Mouse (Mus musculus) forelimb bud, embryonic 11.5 days (tissue): ENCODE results near the gene Ccdc92.
A peak's percentile ranks its signal among the peaks of the same experiment; 100 is the strongest.

ENCODE experiments used
- DNase-seq: peaks from one replicate; pipeline ENCODE4 v3.0.0-alpha.2; 2012; ENCODE audit warnings: low read depth, low spot score

The Ccdc92 gene

DNA sequence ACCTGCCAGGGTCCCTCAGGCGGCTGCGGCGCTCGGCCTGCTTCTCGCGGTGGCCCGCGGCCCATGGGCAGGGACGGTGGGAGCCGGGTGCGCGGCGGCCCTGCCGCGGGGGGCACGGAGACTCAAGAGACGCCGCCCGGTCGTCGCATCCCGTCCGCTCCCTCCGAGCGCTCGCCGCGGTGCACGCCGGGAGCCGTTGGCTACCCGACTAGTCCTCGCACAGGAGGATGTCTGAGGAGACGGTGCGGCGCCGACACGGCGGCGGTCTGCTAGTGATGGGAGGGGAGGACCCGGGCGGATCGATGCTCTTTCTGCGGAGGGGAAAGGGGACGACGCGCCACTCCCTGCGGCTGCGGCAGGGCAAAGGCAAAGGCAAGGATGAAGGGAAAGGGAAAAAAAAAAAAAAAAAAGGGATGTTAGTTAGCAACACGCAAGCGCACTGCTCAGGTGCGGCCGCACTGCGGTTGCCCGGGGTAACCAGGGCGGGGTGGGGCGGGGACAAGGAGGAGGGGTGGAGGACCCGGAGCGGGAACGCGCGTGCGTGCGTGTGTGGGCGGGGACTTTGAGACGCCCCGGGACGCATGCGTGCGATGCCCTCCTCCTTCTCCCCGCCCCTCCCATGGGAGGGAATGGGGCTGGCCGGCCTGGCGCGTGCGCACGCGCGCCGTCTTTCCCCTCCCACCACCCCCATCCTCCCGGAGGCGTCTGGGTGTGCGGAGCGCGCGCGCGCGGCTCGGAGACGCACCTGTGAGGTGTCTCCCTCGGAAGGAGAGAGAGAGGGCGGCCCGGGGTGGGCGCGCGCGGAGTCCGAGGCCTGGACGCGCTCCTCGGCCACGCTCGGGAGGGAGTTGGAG lies at the start of gene Ccdc92, which contains the start of gene Zfp664:
Gene Ccdc92, minus strand, starts transcription at position 412 of the 854 bp plus-strand sequence.
Gene Zfp664, plus strand, starts transcription at position 679 of the 854 bp plus-strand sequence.
- peak; percentile 99 for DNase-seq

DNA sequence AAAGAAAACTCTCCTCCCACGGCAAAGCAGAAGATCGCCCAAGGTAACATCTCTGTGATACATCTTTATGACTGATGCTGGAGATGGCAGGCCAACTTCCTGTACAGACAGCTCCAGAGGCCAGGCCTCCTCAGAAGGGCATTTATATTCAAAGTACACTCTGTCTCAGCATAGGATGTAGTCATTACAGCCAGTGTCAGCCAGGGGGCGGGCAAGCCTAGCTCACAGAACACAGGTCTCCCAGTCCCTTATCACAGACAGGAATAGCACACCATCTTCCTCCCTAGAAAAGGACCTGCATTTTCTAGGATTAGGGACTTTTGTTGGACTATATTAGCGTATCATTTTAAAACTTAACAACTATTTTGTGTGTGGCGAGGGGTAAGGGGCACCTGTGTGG lies 46.6 kb upstream of the Ccdc92 start:
- DNase-seq: peak; percentile 55

DNA sequence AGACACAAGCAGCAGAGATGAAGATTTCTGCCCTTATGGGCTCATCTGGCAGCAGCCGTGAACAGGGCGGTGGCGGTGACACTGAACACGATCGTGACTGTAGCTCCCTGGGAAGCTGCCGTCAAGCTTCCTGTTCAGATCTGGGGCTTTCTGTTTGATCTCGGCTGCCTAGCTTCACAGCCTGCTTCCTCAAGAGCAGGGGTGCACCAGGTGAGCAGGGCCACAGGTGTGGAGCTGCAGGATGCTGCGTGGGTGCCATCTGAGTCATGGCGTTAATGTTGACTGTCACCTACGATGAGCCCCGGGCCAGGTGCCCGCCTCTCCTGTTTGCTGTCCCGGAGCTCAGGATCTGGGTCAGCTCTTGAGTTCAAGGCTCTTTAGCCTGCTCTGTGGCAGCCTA lies 44.7 kb upstream of the Ccdc92 start:
- DNase-seq: no peak

DNA sequence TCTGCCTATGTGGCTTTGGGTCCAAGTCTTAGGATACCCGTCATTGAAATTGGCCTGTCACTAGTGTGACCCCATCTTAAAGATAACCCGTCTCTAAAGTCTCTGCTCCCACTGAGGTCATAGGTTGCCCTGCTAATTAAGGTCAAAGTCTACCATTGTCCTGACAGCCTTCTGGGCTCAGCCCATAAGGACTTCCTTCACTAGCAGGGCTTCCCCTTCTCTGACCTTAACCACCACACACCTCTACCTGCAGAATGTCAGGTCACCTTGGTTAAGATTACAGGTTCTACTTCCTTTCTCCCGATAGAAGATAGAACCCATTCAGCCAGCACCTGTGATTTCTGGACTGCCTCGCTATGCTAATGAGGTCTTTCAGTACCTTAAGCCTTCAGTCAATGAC lies 41.6 kb upstream of the Ccdc92 start:
- no peak for DNase-seq

DNA sequence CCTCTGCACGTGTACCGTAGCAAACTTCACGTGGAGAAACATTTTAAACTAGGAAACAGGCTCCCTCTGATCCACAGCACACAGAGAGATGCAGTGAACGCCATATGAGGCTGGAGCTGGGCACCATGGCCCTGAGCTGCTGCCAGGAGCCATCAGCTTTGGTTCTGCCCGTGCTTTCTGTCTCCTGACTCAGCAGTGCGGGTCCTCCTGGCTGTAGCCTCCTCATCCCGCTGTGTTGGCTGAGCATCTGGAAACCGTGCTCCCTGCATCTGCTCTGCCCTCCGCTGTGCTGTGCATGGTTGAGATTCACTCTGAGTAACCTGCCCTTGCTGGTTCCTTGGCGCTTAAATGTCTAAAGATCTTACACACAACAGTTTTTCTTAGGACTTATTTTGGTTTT lies 40.0 kb upstream of the Ccdc92 start:
- DNase-seq: no peak

DNA sequence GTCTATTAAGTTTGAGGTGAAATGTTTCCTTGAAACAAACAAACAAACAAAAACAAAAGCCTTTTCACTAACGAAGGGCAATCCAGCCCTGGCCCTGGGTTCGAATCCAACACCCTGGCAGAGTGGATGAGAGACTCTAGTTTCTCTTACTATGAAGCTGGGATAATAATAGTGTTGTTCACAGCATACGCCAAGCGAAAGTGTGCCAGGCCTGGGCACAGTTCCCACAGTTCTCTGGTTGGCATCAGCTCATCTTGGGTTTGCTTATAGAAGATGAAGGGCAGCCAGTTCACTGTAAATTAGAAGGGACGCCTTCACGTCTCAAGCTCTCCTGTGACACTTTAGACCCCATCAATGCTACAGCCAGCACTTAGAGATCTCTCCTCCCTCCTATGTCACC lies 39.5 kb upstream of the Ccdc92 start:
- no peak for DNase-seq

DNA sequence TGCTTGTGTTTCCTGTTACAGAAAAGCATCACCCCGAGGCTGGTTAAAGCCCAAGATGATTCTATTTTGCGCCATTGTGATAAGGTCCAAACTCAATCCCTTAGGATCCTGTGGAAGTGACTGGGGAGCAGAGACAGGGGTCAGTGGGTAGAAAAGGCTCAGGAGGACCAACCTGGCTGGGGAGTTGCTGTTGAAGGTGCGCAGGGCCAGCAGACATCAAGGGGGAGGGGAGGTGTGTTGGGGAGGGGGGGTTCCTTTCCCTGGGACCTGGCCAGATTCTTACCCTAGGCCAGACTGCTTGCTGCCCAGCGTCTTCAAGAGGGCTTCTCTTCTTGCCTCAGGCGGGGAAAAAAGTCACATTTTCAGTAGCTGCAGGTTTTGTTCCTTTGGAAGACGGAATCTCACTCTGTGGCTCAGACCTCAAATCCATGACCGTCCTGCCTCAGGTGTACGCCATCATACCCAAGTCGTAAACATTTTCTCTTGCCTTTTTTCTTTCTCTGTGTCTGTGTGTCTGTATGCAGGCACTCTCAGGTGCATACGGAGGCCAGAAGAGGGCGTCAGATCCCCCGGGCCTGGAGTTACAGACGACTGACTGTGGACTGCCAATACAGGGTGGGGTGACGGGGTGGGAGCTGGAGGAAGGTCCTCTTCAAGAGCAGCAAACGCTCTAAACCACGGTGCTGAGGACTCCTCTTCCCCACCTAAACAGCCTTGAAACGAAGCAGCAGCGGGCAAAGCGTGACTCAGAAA lies 38.7 kb upstream of the Ccdc92 start:
- DNase-seq: no peak

DNA sequence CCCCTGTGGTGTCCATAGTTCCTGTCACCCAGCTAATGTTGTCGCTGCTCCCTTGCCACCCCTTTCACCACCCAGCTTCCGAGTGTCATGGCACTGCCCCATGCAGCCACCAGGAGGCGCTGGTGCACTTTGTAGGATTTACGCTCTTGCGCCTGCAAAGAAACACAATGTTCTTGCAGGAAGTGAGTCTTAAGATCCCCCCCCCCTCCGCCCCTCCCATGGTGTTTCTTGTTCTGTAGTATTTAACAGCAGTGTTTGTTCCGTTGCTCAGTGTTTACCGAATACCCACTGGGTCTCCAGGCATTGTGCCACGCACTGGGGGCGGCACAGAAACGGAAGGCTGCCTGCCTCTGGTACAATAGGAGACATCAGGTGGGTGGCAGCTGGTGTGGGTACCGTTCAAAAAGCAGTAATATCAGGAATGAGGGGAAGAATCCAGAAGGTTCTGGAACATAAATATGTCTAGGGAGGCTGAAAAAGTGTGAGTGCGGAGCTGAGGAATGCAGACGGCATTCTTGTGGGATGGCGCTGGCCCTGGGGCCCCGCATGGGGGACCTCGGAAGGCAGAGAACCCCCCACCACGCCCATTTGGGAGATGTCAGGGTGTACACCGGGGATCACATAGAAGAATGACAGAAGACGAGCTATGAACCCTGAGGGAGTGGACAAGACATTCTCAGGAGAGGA lies 37.9 kb upstream of the Ccdc92 start:
- DNase-seq: peak; percentile 79

DNA sequence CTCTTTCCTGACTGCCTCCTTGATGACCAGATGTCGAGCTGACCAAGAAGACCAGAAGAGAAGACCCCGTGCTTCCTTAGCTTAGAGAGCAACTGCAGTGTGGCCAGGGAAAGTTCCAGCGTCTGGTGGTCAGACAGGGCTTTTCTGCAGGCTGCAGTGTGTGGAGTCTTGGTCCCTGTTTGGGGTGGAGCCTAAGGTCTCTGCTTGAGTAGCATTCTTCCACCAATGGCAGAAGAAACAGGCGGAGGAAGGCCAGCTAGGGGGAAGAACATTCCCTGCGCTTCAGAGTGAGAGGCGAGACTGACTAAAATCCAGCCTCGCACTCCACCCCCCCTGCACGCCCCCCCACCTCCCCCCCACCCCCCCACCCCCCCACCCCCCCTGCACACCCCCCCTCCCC lies 33.9 kb upstream of the Ccdc92 start:
- no peak for DNase-seq

DNA sequence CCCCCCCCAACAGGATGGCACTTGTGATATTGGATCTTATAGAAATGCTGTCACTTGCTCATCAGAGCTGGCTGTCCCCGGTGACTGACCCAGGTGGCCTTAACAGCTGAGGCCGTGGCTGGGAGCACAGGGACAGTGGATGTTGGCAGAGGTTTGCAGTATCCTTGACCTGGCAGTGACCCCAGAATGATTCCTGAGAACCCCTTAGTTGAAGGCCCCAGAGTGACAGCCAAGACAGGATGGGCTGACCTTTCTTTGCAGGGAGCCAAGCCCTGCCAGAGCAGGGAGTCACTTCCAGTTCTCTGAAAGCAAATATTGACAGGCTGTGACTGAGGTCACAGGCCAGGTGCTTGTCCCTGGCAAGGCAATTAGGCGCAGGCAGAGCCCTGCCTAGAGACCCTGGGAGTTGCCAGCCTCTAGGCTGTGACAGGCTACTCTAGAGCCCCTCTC lies 29.7 kb upstream of the Ccdc92 start:
- no peak for DNase-seq

DNA sequence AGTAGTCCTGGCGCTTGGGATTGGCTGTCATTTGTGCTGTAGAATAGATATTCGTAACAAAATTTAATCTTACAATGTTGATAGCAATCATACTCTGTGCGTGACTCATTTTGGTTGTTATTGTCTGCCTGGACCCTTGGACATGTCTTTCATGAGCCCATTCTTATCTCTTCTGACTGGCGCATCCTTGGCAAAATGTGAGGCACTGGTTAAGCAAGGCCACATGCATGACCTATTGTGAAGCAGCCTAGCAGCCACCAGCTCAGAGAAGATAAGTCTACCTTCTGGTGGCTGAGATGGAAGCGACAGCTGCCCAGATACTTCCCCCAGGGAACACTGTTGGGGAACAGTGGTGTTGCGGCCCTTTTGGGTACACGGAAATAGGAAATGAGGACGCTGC lies 26.4 kb upstream of the Ccdc92 start:
- DNase-seq: no peak

DNA sequence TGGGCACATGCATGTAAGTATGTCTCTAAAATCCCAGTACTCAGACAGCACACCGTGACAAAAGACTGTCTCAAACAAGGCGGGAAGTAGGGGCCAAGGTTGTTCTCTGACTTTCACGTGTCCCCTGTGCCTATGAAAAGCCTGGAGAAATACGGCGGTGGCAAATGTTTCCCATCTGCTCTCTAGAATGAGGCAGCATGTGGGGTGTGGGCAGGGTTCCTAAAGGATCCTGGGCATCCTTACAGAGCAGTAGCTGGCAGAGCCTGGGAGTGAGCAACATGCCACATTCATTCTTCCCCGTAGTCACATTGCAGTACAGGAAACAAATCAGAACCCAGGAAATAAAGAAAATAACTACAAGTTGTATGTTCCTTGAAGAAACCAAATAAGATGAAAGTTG lies 21.7 kb upstream of the Ccdc92 start:
- no peak for DNase-seq

DNA sequence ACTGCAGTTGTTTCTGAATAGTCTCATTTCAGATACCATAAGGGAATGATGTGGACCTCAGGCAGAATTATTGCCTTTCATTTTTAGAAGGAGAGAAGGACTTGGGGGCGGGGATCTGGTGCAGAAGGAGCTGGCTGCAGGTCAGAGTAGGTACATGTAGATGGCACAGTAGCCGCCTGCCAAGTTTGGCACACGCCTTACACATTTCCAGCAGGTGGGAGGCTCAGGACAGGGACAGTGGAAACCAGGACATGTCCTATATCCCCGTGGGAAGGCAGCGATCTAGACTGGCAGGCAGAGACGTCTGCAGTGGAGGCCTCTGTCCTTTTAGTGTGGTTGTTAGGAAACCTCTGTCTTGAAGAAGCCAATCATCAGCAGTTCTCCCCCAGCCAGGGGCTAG lies 17.6 kb upstream of the Ccdc92 start:
- no peak for DNase-seq

DNA sequence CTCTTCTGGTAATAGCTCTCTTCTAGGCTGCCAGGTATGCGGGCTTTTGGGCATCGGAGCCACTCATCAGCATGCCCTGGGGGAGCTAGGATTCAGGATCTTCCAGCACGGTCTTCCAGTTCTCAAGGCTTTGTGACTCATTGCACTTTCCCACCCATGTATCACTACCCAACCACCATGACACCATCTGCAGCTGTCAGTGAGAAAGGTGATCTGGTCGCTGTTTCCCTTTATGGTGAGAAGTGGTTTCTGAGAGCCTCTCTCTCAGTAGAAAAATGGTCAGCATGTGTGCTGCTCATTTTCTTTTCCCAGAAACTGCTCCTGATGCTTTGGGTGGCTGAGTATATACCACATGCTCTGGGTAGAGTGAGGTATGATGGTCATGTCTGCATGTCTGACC lies 17.0 kb upstream of the Ccdc92 start:
- no peak for DNase-seq

DNA sequence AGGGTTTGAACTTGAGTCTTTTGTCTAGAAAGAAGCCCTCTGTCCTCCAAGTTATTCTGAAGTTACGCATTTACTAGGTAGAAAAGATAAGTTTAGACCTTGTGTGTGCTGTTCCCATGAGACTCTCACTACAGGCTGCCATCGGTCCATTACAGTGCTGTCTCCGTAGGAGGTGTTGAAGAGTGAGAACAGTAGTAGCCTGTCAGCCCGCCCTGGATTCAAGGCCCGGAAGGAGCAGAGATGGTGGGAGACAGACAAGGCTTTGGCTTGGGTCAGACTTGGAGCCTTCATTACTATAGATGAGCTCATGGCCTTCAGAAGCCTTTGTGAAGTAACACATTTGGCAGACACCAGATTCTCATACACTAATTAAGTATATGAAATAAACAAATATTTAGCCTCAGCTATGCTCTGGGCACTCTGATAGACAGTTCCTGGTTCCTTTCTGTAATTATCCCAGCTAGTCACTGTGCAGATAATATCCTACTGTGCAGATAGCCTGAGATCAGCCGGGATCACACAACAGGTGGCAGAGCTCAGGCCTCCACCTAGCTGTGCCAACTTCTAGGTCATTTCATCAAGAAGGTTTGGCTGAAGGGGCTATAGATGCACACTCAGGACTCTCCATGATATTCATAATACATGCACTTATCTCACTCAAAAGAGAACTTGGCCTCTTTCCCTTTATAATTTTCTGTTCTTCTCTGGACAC lies 11.8 kb upstream of the Ccdc92 start:
- no peak for DNase-seq

DNA sequence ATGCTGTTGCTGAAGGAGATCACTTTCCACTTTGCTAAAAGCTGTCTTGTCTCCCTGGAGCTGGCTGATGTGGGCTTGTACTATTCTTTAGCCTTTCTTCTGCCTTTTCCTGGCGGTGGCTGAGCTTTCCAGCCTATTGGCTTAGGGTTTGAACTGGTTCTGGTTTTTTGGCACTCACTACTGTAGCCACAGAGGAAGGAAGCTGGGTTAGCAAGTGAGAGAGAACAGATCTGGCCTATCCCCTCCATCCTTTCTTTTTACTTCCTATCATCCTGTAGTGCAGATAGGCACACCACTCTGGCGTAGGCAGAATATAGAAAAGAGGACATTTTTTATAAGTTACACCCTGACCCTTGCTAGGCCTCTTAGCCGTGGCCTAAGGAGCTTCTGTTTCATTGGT lies 10.9 kb upstream of the Ccdc92 start:
- no peak for DNase-seq

DNA sequence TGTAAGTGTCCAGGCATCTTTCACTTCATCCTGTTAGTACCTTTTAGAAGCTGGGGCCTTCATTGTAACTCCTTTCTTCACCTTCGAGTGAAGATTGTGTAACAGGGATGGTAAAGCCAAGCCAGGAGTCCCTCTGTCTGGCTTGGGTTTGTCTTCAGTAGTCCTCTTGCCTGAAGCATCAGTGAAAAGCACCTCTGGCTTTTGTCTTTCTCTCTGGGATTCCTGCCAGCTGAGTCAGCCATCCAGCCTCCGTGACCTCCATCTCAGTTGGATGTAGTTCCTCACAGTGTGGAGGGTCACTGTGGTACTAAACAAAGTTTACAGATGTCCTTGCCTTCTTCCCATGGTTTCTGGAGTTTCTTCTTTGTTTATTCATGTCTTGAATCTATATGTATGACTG lies 9.8 kb upstream of the Ccdc92 start:
- no peak for DNase-seq

DNA sequence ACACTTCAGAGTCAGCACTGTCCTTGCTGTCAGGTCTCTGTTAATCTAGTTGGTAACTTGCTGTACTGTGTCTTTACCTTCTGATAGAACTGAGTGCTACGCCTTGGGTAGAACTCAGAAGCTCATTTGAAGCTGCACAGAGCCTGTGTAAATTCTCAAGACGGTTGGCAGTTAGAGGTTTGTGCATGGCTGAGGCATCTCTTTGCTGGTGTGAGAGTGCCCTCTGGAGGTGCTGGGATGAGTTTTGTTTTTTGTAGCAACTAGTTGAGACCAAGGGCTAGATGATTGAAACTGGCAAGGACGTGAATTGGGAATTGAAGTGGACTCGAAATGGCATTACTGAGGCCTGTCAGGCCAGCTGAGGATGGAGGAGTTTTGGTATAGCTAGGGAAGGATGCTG lies 6.8 kb upstream of the Ccdc92 start:
- DNase-seq: peak; percentile 44

DNA sequence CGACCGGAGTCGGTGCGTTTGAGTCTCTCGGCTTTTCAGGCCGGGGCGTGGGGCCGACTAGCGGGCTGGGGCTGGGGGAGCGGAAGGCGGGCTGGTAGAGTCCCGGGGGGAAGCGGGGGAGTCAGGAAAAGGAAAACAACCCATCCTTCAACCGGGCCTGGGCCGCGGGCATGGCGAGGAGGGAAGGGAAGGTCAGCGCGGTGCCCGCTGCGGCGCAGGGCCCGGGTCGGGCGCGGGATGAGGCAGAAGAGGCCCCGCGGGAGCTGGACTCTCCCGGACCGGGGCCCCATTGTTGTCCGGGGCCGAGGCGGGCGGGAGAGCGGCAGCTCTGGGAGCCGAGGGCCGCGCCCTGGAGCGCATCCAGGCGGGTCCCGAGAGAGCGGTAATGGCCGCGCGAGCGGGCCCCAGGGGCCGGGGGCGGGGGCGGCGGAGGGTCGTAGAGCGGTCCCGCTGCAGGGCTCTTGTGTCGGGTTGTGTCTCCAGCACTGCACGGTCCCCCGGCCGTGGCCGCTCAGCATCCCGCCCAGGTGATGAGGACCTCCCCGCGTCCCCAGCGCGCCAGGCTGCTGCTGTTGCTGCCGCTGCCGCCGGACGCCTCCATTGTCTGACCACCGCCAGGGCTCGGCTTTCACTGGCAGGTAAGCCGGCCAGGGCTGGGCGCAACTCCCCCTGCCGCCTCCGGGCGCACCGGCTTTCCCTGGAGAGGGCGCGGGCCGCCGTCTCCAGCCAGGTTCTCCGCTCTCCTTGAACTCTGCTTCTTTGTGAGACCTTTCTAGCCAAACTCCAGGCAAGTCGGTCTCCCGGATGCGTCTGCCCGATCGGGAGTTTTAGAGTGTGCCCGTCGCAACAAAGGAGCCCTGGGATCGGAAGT lies 882 bp upstream of the Ccdc92 start:
- peak; percentile 19 for DNase-seq

DNA sequence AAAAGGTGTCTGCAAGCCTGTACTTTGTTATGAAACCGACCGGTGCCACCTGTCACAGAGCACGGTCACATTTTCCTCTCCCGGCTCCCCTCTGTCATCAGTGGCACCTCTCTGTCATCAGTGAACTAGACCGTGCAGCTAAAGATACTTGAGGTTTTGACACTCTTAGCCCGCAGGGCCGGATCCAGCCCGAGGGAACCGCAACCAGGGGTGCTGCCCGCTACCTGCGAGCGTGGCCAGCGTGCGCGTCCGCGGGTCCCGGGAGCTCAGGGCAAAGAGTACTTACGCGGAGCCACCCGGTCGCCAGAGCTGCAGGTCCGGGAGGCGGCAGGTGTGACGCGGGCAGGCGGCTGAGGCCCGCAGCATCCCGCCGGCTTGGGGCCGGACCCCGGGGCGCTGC lies 761 bp downstream of the Ccdc92 start:
- no peak for DNase-seq

DNA sequence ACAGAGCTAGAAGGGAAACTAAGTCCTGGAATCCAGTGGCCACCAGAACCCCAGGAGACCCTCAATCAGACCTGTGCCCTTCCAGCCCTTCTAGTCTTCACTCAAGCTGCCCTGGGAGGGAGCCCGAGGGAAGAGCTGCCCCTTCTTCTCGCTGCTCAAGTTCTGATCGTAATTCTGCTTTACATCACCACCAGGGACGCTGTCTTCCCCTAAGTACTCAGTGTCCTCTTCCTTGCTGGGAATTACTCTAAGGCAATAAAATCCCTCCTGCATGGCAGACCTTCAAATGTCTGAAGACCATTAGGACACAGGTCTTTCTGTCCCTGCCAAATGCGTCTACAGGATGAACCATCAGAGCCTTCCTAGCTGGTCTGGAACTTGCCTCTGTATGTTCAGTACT lies 2.2 kb downstream of the Ccdc92 start:
- no peak for DNase-seq
